Mouse (Mus musculus) E14TG2a.4 (cell line): Measurements from ENCODE around the gene Lrrc8d.

Experiments used
- H3K27me3 ChIP-seq: 2 replicates; pipeline ENCODE4 v1.6.1; 2014; ENCODE audit warnings: low read length, control low read depth; ENCODE audit not compliant: insufficient read depth
- H3K36me3 ChIP-seq: 2 replicates; pipeline ENCODE4 v1.6.1; 2014; ENCODE audit warnings: low read length, control low read depth; ENCODE audit not compliant: insufficient read depth
- H3K4me1 ChIP-seq: replicated peaks from 2 replicates; pipeline ENCODE4 v1.6.1; 2014; ENCODE audit warnings: low read depth, low read length, control low read depth
- H3K4me3 ChIP-seq: replicated peaks from 2 replicates; pipeline ENCODE4 v1.5.1; 2014; ENCODE audit warnings: mild to moderate bottlenecking, low read length
- H3K9me3 ChIP-seq: 2 replicates; pipeline ENCODE4 v1.6.1; 2014; ENCODE audit warnings: low read length, control low read depth
- CTCF ChIP-seq: conservative IDR thresholded peaks from 2 replicates; pipeline ENCODE4 v1.5.1; 2014; ENCODE audit warnings: low read length
- NANOG ChIP-seq: IDR thresholded peaks from 2 replicates; pipeline ENCODE4 v1.6.1; 2014; ENCODE audit warnings: borderline replicate concordance, low read length, mixed read lengths
- POU5F1 ChIP-seq: IDR thresholded peaks from 2 replicates; pipeline ENCODE4 v1.6.1; 2014; ENCODE audit warnings: low read length, borderline replicate concordance

Gene Lrrc8d

DNA sequence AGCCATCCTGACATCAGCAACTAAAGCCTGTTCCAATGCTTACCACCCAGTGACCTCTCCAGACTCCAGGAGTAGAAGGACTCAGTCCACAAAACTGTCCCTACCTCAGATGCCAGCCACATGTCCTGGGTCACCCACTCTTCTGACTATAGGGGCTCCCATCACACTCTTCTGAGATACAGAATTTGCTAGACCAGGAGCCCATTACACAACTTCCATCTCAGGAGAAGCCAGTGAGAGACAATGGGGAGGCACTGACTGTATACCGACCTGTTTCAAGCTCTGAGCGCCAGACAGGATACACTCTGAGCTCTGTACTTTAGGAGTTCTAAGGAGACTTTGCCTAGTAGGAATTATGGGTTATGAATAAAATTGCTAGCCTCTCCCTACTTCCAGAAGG, 30.7 kb upstream of the Lrrc8d start:
- Histone ChIP-seq H3K9me3 (peaks cover 5% of the 10 kb centered on the region), H3K27me3 (no peaks in the 10 kb centered on the region), H3K4me1 (peaks cover 45% of the 10 kb centered on the region), H3K36me3 (no peaks in the 10 kb centered on the region), H3K4me3 (no peak overlapping the region)
- TF ChIP-seq CTCF (no peak), POU5F1 (no peak), NANOG (no peak)

DNA sequence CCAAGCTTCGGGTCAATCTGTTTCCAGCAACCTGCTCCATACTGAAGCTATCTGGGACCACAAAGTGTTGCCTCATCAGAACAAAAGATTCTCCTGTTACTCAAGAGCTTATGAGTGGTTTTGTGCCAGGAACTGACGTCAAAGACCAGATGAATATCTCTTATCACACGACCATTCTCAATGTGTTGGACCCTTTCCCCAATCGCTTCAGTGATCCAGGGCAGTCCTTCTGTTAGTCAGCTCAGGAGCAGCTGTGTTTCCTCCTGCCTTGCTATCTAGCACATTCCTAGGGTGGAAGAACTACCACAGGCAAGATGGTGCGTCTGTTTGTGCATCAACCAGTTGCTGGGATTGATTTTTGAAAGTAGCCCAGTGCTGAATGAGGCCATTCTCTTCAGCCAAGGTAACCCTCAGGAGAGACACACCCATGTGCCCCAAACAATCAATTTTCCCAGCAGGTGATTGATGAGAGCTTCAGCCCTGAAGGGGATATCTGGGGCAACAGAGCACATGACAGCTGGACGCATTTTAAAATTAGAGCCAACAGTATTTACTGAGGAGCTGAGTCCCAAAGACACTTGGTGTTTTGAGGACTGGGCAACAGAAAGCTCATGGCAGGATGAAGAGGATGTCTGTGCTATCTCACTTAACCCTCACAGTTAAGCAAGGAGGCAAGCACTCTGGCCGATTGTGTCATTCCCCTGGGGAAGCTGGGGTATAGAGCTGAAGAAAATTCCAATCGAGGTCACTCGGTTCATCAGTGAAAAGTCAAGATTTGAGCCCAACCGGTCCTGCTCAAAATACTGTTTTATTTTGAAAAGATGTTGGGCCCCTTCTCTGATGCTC, 30.0 kb upstream of the Lrrc8d start:
- TF ChIP-seq CTCF, result no peak
- TF ChIP-seq NANOG, result peak; percentile 95
- H3K9me3 ChIP-seq, result peaks cover 5% of the 10 kb centered on the region
- no peaks in the 10 kb centered on the region for H3K27me3 ChIP-seq
- H3K4me3 ChIP-seq, result no peak overlapping the region
- H3K4me1 ChIP-seq, result peaks cover 45% of the 10 kb centered on the region
- no peaks in the 10 kb centered on the region for H3K36me3 ChIP-seq

DNA sequence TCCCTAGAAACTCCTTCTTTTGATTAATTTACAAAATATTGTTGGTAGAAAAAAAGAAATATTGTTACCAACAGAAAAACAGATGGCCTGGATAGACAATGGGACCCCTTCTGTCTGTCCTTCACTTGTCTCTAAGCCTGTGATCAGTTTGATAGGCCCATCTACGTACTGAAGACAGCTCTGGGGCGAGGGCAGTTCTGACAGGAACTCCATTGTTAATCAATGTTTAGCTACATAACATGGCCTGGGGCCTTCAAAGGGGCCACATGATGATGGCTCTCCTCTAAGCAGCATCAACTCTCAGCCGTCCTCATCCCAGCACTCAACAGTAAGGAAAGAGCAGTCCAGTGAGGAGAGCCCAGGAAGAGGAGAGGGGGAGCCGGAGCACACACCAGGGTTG, 27.4 kb upstream of the Lrrc8d start:
- Histone ChIP-seq H3K4me1 (peaks cover 45% of the 10 kb centered on the region), H3K36me3 (no peaks in the 10 kb centered on the region), H3K27me3 (no peaks in the 10 kb centered on the region), H3K4me3 (no peak overlapping the region), H3K9me3 (peaks cover 5% of the 10 kb centered on the region)
- no peak for TF ChIP-seq POU5F1
- peak; percentile 62; the same call in 1 of the 2 replicates for TF ChIP-seq NANOG

DNA sequence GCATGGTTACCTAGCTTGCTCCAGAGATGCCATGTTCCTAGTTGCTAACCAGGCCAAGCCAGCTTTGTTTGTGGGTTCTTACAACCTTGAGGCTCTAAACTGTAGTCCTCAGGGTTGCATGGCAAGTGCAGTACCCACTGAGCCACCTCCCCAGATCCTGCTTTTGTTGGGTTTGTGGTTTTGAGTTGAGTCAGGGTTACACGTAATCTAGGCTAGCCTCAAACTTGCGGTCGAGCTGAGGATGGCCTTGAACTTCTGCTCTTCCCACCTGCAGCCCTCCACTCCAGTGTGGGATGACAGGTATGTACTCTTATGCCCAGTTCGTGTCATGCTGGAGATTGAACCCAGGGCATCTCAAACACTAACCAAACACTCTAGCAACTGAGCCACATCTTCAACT, 24.3 kb upstream of the Lrrc8d start:
- TF ChIP-seq CTCF (no peak), POU5F1 (no peak), NANOG (no peak)
- Histone ChIP-seq H3K9me3 (no peaks in the 10 kb centered on the region), H3K36me3 (no peaks in the 10 kb centered on the region), H3K4me3 (no peak overlapping the region), H3K4me1 (peaks cover 41% of the 10 kb centered on the region), H3K27me3 (no peaks in the 10 kb centered on the region)

DNA sequence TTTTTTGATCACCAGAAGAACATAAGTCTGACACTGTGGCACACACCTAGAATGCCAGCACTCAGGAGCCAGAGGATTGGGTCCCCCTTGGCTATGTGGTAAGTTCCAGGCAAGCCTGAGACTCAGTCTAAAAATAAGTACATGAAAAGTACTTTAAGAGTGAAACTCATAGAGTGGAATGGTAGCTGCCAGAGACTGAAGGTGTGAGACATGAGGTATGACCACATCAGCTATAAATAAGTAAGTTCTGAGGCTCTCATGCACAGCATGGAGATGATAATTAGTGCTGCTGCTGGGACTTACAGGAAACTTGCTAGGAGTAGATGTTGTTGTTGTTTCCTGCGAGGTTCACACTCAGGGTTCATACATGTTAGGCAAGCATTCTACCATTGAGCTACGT, 22.7 kb upstream of the Lrrc8d start:
- Histone ChIP-seq H3K36me3 (no peaks in the 10 kb centered on the region), H3K27me3 (no peaks in the 10 kb centered on the region; the same call in 1 of the 2 replicates), H3K9me3 (no peaks in the 10 kb centered on the region), H3K4me1 (peaks cover 42% of the 10 kb centered on the region), H3K4me3 (no peak overlapping the region)
- TF ChIP-seq NANOG (no peak), POU5F1 (no peak), CTCF (no peak)

DNA sequence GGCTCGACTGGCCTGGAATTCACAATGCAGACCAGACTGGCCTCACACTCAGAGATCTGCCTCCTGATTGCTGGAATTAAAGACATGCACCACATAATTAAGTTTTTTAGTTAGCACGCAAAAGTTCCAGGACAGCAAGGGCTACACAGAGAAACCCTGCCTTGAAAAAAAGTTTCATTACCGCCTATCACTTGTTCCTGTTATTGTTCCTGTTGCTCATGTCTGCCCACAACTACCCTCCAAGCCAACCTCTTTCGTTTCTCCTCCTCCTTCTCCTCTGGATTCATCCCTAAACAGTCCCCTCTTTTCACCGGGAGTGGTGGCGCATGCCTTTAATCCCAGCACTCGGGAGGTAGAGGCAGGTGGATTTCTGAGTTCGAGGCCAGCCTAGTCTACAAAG, 21.5 kb upstream of the Lrrc8d start:
- Histone ChIP-seq H3K27me3 (no peaks in the 10 kb centered on the region; the same call in 1 of the 2 replicates), H3K36me3 (no peaks in the 10 kb centered on the region), H3K4me3 (no peak overlapping the region), H3K4me1 (peaks cover 42% of the 10 kb centered on the region), H3K9me3 (no peaks in the 10 kb centered on the region)
- TF ChIP-seq POU5F1 (no peak), NANOG (no peak), CTCF (no peak)

DNA sequence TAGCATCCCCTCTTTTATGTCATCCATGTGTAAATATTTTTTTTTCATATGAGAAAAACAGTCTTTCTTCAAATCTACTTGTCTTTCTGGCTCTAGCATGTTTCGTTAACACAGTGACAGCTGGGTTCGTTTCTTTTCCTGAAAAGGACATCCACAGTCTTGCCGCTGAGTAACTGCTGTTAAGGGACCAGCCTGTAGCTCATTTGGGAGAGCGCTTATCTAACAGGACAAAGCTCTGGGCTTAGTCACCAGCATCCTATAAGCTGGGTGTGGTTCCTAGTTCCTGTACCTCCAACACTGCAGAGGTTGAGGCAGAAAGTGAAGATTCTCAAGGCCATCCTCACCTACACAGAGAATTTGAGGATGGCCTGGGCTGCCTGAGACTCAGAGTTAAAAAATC, 20.5 kb upstream of the Lrrc8d start:
- Histone ChIP-seq H3K9me3 (no peaks in the 10 kb centered on the region), H3K36me3 (no peaks in the 10 kb centered on the region), H3K27me3 (no peaks in the 10 kb centered on the region; the same call in 1 of the 2 replicates), H3K4me1 (peaks cover 52% of the 10 kb centered on the region), H3K4me3 (no peak overlapping the region)
- TF ChIP-seq CTCF, result no peak
- TF ChIP-seq POU5F1, result no peak
- no peak for TF ChIP-seq NANOG

DNA sequence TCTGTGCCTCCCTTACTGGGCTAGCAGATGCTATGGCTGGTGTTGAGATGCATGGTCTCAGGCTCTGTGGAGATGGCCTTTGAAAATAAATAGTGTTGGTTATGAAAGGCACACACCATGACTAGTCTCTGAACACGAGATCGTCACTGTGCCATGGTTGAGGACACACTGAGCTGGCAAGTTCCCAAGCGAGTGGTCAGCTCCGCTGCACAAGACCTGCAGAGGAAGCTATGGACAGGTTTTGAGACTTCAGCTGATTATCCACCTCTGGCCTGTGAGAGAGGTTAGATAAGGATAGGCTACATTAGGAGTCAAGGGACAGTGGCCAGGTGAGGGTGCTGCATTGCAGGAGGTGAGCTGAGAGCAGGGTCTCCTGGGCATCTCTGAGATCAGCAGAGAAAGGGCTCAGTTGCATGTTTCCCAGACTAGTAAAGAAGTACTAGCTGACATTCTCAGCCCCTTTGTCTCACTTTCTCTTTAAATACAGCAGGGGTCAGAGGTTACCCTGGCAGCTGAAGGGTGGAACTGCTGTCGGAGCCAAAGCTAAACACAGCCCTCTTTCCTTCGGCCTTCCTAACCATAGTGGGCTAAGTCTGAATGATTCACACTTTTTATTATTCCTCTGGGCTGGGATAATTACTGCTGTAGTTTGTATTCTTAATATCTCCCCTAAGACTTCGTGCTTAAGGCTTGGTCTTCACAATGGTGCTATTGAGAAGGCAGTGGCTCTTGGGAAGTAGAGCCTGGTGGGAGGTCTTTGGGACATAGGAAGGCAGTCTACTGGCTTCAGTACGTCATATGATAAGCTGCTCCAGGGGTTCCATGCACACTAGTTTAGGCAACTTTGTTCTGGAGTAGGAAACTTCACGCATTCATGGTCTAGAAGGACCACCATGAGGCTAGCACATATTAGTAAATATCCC, 19.6 kb upstream of the Lrrc8d start:
- Histone ChIP-seq H3K36me3 (no peaks in the 10 kb centered on the region), H3K27me3 (no peaks in the 10 kb centered on the region; the same call in 1 of the 2 replicates), H3K4me3 (no peak overlapping the region), H3K9me3 (no peaks in the 10 kb centered on the region), H3K4me1 (peaks cover 57% of the 10 kb centered on the region)
- TF ChIP-seq CTCF, result no peak
